Mouse (Mus musculus) c-Kit-positive CD71-positive TER-119-negative erythroid progenitor cells, embryonic 14.5 days (primary cell): ENCODE measurements around the gene Slc2a13.

ENCODE experiments used
- DNase-seq: peaks from one replicate; pipeline ENCODE4 v3.0.0-alpha.2; 2013; ENCODE audit warnings: low read depth

Slc2a13 gene

GRCm38 (mm10) chr15:91374441-91374840 is 198.6 kb downstream of the Slc2a13 start:
- DNase-seq, result no peak

GRCm38 (mm10) chr15:91373203-91373584 is 199.9 kb downstream of the Slc2a13 start:
- no peak for DNase-seq

DNA sequence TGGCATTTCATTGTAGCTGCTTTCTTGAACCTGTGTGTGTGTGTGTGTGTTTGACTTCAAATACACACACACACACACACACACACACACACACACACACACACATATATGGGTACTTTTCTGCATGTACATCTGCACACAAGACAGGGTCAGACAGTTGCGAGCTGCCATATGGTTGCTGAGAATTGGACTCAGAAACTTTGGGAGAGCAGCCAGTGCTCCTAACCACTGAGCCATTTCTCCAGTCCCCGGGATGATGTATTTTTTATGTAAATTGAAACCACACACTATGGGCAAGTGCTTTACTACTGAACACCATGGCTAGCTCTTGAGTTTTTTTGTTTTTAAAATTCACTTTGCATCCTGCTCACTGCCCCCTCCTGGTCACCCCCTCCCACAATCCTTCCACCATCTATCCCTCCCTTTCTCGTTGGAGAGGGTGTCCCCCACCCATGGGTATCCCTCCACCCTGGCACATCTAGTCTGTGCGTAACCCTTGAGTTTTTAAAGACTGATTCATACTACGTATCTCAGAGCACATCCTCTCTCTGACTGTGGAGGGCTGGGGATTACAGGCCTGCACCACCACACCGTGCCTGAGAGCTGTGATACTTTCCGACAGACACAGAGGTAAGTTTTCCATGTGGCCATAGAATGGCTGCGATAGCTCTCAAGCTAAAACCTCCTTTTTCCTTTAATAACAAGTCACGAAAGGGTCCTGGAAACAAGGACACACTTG is 200.4 kb downstream of the Slc2a13 start:
- no peak for DNase-seq

GRCm38 (mm10) chr15:91371859-91372394 is 201.1 kb downstream of the Slc2a13 start:
- DNase-seq, result no peak

GRCm38 (mm10) chr15:91369736-91370449 is 203.2 kb downstream of the Slc2a13 start:
- no peak for DNase-seq

- DNase-seq, result no peak
These were observed 212.6 kb downstream of the Slc2a13 start for GRCm38 (mm10) chr15:91360495-91360894.

DNA sequence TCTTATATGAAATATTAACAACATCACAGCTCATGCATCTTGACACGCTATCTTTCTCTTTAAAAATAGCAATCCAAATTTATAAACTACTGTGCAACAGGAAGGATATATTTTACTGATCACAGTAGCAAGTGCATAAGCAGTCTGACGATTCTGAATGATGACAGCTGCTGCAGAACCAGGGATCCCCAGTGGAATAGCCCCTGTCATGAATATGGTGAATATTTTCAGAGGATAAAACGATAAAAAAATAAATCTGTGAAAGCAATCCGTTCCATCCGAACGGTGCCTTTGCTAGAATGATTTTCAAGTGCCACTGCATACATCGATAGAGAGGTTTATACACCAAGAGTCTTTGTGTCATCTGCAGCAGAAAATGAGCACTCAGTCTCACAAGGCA is 222.1 kb downstream of the Slc2a13 start:
- no peak for DNase-seq

DNA sequence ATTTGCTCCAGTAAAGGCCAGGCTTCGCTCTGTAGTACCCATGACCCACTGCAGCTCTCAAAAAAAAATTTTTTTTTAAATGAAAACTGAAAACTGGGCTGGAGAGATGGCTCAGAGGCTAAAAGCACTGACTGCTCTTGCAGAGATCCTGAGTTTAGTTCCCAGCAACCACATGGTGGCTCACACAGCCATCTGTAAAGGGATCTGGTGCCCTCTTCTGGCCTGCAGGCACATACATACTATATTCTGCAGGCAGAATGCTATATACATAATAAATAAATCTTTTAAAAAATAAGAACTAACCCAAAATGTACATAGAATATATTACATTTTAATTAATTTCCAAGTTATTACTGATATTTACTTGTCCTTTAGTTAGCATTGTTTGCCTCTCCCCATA is 234.7 kb downstream of the Slc2a13 start:
- DNase-seq, result no peak

GRCm38 (mm10) chr15:91334416-91334900 is 238.6 kb downstream of the Slc2a13 start:
- DNase-seq, result no peak

GRCm38 (mm10) chr15:91327748-91328147 is 245.3 kb downstream of the Slc2a13 start:
- no peak for DNase-seq

DNA sequence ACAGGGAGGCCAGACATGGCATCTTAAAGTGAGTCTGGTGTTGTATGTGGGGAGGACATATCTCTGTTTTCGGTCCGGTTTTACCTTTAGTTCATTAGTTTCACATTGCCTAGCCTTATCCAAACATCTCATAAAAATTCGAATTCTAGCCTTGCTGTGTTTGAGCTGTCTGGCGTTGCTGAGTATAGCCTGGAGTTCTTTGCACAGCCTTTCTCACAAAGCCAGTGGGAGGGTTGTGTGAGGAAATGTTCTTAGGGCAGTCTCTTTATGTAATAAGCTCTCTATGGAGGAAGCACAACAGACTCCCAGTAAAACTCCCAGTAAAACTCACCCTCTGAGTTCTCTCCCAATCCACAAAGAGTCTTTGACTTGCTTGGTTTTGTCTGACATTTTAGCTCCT is 246.0 kb downstream of the Slc2a13 start:
- DNase-seq, result no peak

GRCm38 (mm10) chr15:91319376-91319775 is 253.7 kb downstream of the Slc2a13 start:
- DNase-seq, result no peak

DNA sequence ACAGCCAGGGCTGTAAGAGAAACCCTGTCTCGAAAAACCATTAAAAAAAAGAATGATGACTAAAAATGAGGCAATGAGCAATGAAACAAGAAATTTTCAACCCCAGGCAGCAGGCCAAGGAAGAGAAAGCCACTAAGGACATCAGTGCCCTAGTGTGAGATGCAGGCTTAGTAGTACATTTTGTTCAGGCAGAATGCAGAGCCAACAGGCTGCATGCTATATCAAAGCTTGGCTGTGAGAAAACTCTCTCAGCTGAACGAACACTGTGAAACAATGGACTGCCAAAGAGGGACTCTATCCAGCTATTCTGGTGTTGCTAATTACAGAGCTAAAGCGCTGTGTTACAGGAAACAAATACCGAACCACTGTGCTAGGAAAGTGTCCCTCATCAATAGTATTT is 256.1 kb downstream of the Slc2a13 start:
- no peak for DNase-seq

GRCm38 (mm10) chr15:91314402-91315318 is 258.4 kb downstream of the Slc2a13 start:
- DNase-seq, result no peak

DNA sequence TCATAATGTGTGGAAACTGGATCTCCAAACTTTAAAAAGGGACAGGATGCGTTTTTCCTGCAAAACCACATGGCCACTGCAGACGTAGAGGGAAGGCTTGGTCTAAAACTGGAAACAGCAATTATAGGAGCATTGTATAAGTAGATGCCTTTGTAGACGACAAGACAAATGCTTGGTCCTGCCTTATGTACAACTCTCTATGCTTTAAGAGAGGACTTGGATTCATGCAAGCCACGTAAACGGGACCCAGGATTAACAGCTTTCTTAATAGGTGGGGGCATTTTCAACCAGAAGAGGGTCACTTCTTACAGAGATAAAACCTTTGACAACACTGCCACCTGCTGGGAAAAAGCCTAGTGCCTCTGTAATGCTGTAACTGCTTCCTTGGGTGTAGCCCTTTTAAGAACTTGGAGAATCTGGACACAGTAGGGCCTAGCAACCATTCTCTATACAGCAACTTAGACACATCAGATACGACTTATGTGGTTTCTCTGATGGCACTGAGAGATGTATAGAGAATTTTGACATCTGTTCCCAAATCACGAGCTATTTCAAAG is 268.7 kb downstream of the Slc2a13 start:
- peak; percentile 32 for DNase-seq

- DNase-seq, result peak; percentile 34
These were observed 271.7 kb downstream of the Slc2a13 start for GRCm38 (mm10) chr15:91301366-91301765.

- DNase-seq, result no peak
These were observed 273.7 kb downstream of the Slc2a13 start for GRCm38 (mm10) chr15:91299319-91299835.

GRCm38 (mm10) chr15:91283418-91283817 is 289.6 kb downstream of the Slc2a13 start:
- no peak for DNase-seq

GRCm38 (mm10) chr15:91282822-91283221 is 290.2 kb downstream of the Slc2a13 start:
- no peak for DNase-seq

DNA sequence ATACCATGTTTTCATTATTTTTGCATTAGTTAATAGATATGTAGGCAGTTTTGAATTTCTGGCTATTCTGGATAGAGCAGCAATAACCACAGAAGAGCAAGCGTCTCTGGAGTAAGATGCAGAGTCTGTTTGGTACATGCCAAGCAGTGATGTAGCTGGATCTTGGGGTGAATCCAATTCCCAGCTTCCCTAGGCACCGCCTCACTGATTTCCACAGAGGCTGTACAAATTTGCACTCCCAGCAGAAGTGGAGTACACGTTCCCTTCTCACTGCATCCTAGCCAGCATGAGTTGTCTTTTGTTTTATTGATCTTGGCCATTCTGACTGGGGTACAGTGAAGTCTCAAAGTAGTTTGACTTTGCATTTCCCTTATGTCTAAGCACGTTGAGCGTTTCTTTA is 291.5 kb downstream of the Slc2a13 start:
- DNase-seq, result no peak

DNA sequence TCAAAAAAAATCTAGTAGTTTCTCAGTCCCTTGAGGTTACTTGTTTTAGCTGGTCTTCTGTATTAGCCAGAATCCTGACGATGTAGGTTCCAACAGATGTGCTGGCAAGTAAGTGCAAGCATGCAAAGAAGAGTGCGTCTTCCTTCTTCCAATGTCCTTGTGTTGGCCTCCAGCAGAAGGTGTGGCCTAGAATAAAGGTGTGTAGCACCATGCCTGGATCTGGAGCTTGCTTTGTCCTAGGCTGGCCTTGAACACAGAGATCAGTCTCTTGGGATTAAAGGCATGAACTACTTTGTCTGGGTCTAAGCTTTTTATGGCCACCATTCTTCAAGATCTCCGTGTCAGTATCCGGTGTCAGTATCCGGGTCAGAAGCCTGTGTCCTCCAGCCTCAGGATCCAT is 293.5 kb downstream of the Slc2a13 start:
- no peak for DNase-seq

DNA sequence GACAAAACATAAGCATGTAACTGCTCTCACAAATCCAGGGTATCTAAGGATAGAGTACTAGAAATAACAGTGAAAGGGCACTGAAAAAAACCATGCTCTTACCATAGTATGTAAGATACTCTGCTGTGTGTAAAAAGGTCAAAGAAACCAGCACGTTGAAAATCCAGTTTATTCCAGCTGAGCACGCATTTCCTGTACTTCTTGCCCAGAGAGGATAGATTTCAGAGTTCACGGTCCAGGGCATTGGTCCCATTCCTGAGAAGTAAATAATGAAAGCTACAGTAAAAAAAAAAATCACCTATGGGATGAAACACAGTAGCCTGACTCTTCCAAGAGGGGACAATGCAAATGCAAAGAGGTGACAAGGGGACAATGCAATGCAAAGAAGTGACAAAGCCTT is 297.1 kb downstream of the Slc2a13 start:
- DNase-seq, result no peak
